Mouse (Mus musculus) megakaryocyte, embryonic 14.5 days (primary cell): ENCODE results near the gene Ush1g.

Experiments used
- FLI1 ChIP-seq: IDR thresholded peaks from 2 replicates; pipeline ENCODE4 v1.6.1; 2012; ENCODE audit warnings: low read length, inconsistent platforms, mixed read lengths
- GATA1 ChIP-seq: IDR thresholded peaks from 3 replicates; pipeline ENCODE4 v1.6.1; 2012; ENCODE audit warnings: mixed read lengths, low read length, inconsistent platforms, borderline replicate concordance

DNA sequence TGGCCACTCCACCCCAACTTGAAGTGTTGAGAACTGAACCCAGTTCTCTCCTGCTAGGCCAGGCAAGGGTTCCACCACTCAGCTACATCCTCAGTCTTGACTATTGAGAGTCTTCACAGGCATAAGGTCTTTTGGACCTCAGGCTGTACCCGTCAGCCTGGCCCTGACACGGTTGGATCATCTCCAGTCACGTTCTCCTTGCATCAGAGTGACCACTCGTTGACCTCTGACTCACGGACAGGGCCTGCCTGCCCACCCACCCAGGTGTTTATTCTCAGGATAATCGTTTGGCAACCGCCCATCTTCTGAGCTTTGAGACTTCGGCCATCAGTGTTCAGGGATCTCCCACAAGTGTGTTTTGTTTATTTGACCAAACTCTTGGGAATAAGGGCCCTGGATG is 18.7 kb downstream of the Ush1g start:
- no peak for TF ChIP-seq GATA1
- TF ChIP-seq FLI1: no peak
